Mouse (Mus musculus) olfactory bulb, adult 2 months (tissue): Measurements from ENCODE around the gene L3mbtl2.

Source experiments
- CTCF ChIP-seq: fragments of 200-500 bp; IDR thresholded peaks from 2 replicates; pipeline ENCODE4 v1.5.1; 2012; ENCODE audit warnings: low read depth, mild to moderate bottlenecking, low read length, moderate library complexity; ENCODE audit not compliant: insufficient read depth
- POLR2A ChIP-seq: fragments of 200-500 bp; IDR thresholded peaks from 2 replicates; pipeline ENCODE4 v1.6.1; 2012; ENCODE audit warnings: mild to moderate bottlenecking, low read depth, low read length, moderate library complexity; ENCODE audit not compliant: insufficient read depth

- TF ChIP-seq CTCF (no peak), POLR2A (no peak)
These were observed 408 bp upstream of the L3mbtl2 start for GRCm38 (mm10) chr15:81663281-81663680.
